Comparison of ENCODE assay signal across 17 mouse cellular contexts in the genomic region with DNA sequence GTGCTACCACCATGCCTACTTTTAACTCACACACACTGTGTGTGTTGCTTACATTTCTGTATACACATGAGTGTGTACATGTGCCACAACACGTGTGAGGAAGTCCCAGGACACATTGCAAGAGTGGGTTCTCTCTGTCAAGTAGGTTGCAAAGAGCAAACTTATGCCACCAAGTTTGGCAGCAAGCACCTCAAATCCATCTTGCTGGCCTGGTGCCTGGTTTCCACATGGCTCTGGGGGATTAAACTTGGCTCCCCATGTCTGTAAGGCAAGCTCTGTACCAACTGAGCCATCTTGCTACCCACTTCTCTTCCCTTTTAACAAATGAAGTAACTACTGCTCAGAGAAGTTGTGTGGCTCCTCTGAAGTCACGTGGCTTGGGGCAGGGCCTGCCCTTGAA.
"Had no signal": no experiment of that assay in that cellular context is flagged by ENCODE, and none has a peak within 500 bp of the region (broad histone marks: within the 10 kb centered on the region; RNA-seq: fewer than 3 reads in every experiment).

No protein-coding gene starts in this region.

- H3K4me3 ChIP-seq: kidney, embryonic 15.5 days; left cerebral cortex, adult 2 months; liver, embryonic 13.5 days; midbrain, embryonic 12.5 days; midbrain, embryonic 15.5 days; neural tube, embryonic 12.5 days; neural tube, embryonic 15.5 days; stomach, embryonic 15.5 days had no signal

- DNase-seq: kidney, adult 8-10 months; kidney, postnatal 10 days; kidney, postnatal 36 days; layer of hippocampus, postnatal 36 days; liver, embryonic 13.5 days; lung, adult 2 months; lung, postnatal 14 days; lung, postnatal 4 days; spleen, adult 18-20 months; thymus, postnatal 25 days had no signal

- H3K27ac ChIP-seq: kidney, embryonic 15.5 days; left cerebral cortex, adult 2 months; liver, embryonic 13.5 days; midbrain, embryonic 12.5 days; midbrain, embryonic 15.5 days; neural tube, embryonic 12.5 days; neural tube, embryonic 15.5 days; stomach, embryonic 15.5 days had no signal

- H3K4me2 ChIP-seq: kidney, embryonic 15.5 days; liver, embryonic 13.5 days; midbrain, embryonic 12.5 days; midbrain, embryonic 15.5 days; neural tube, embryonic 12.5 days; neural tube, embryonic 15.5 days; stomach, embryonic 15.5 days had no signal

- ATAC-seq: midbrain, embryonic 15.5 days had no signal

- H3K9ac ChIP-seq: kidney, embryonic 15.5 days; liver, embryonic 13.5 days; midbrain, embryonic 12.5 days; midbrain, embryonic 15.5 days; neural tube, embryonic 12.5 days; neural tube, embryonic 15.5 days; stomach, embryonic 15.5 days had no signal

- H3K36me3 ChIP-seq: kidney, embryonic 15.5 days; liver, embryonic 13.5 days; midbrain, embryonic 12.5 days; midbrain, embryonic 15.5 days; neural tube, embryonic 12.5 days; neural tube, embryonic 15.5 days; stomach, embryonic 15.5 days had no signal

- H3K27me3 ChIP-seq: midbrain, embryonic 15.5 days; neural tube, embryonic 12.5 days; neural tube, embryonic 15.5 days; stomach, embryonic 15.5 days had no signal

- H3K9me3 ChIP-seq: kidney, embryonic 15.5 days; liver, embryonic 13.5 days; midbrain, embryonic 12.5 days; midbrain, embryonic 15.5 days; neural tube, embryonic 12.5 days; neural tube, embryonic 15.5 days; stomach, embryonic 15.5 days had no signal
